Mouse (Mus musculus) olfactory bulb, adult 2 months (tissue): ENCODE data around the gene Slc13a2. TPM values are rescaled to one million over a fixed set of nuclear protein-coding genes. Genes with fewer than 3 reads are reported as not detected.

Source experiments
- H3K27ac ChIP-seq: fragments of 200-500 bp; 2 replicates; pipeline ENCODE4 v1.5.1; 2012; ENCODE audit warnings: low read depth, low read length; ENCODE audit not compliant: insufficient read depth
- H3K4me1 ChIP-seq: fragments of 200-500 bp; 2 replicates; pipeline ENCODE4 v1.6.1; 2012; ENCODE audit warnings: low read length; ENCODE audit not compliant: control insufficient read depth, insufficient read depth
- H3K4me3 ChIP-seq: fragments of 200-500 bp; 2 replicates; pipeline ENCODE4 v1.5.1; 2012; ENCODE audit warnings: mild to moderate bottlenecking, low read depth, low read length, moderate library complexity; ENCODE audit not compliant: insufficient read depth
- CTCF ChIP-seq: fragments of 200-500 bp; IDR thresholded peaks from 2 replicates; pipeline ENCODE4 v1.5.1; 2012; ENCODE audit warnings: low read depth, mild to moderate bottlenecking, low read length, moderate library complexity; ENCODE audit not compliant: insufficient read depth
- POLR2A ChIP-seq: fragments of 200-500 bp; IDR thresholded peaks from 2 replicates; pipeline ENCODE4 v1.6.1; 2012; ENCODE audit warnings: mild to moderate bottlenecking, low read depth, low read length, moderate library complexity; ENCODE audit not compliant: insufficient read depth
- WGBS: fragments of 180-500 bp; shearing (Covaris S2); methylation state at CpG from one replicate; pipeline ENCODE4 v1.1.7; 2018; 5-methylcytosine and 5-hydroxymethylcytosine counted together
- polyA plus RNA-seq: library from polyadenylated mRNA; stranded (reverse); fragments of >200 nt; gene quantifications from 2 replicates; pipeline ENCODE4 v1.2.4, GENCODE M21; 2012; ENCODE audit warnings: low replicate concordance; ENCODE audit not compliant: missing spikeins, insufficient read depth, insufficient read length

The Slc13a2 gene
- polyA plus RNA-seq, 1 experiment = not detected

GRCm38 (mm10) chr11:78382701-78383100 is 39.3 kb downstream of the Slc13a2 start:
- Histone ChIP-seq H3K4me3 (no peak overlapping the region), H3K27ac (no peak overlapping the region), H3K4me1 (peaks cover 6% of the 10 kb centered on the region; the same call in 1 of the 2 replicates)
- 39% methylated on average over 5 of the region's 5 CpGs for WGBS
- TF ChIP-seq CTCF = no peak
- TF ChIP-seq POLR2A = no peak

- 80% methylated on average over 7 of the region's 7 CpGs for WGBS
- Histone ChIP-seq H3K27ac (no peak overlapping the region), H3K4me1 (peaks cover 6% of the 10 kb centered on the region; the same call in 1 of the 2 replicates), H3K4me3 (no peak overlapping the region)
- TF ChIP-seq CTCF (no peak), POLR2A (no peak)
Measured at GRCm38 (mm10) chr11:78382286-78382685, 39.7 kb downstream of the Slc13a2 start.

DNA sequence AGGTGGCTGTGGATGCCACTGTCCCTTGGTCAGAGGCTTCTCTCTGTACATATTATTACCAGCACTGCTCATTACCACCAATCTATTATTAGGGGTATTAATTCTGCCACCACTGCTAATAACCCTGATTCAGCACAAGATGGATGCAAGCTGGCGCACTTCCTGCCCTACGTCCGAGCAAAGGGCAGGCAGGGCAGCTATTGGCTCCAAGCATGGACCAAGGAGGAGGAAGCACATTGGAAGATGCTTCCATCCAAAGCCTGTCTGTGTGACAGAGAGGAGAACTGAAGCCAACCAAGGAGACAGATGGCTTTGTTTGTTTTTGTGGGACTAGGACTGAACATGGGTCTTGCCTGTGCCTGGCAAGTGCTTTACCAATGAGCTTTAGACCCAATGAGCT is 41.0 kb downstream of the Slc13a2 start:
- no peak overlapping the region for H3K27ac ChIP-seq
- WGBS = 70% methylated on average over 3 of the region's 3 CpGs
- TF ChIP-seq CTCF (no peak), POLR2A (no peak)
- no peak overlapping the region for H3K4me3 ChIP-seq
- peaks cover 6% of the 10 kb centered on the region; the same call in 1 of the 2 replicates for H3K4me1 ChIP-seq

DNA sequence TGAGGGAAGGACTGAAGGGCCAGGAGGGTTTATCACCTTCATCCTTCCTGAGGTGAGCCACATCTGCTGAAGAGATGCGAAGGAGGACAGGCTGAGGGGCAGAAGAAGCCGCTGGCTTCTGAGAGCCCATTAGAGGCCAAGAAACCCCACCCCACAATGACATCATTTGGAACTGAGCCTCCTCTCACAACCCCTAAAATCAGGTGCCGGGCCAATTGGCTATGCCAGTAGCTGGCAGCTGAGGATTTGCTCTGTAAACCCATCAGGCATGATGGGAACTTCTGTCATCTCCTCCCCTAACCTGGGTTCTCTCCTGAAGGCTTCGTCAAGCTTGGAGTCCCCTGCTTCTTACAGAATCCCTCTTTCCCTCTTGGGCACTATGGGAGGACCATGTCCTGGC is 41.7 kb downstream of the Slc13a2 start:
- Histone ChIP-seq H3K27ac (no peak overlapping the region), H3K4me3 (no peak overlapping the region), H3K4me1 (peaks cover 6% of the 10 kb centered on the region; the same call in 1 of the 2 replicates)
- 64% methylated on average over 4 of the region's 4 CpGs for WGBS
- TF ChIP-seq POLR2A = no peak
- TF ChIP-seq CTCF = no peak

GRCm38 (mm10) chr11:78377549-78378159 is 44.4 kb downstream of the Slc13a2 start:
- no peak for TF ChIP-seq POLR2A
- no peak for TF ChIP-seq CTCF
- no peak overlapping the region for H3K27ac ChIP-seq
- H3K4me1 ChIP-seq = peaks cover 4% of the 10 kb centered on the region; the same call in 1 of the 2 replicates
- H3K4me3 ChIP-seq = no peak overlapping the region
- WGBS = 49% methylated on average over 12 of the region's 12 CpGs

DNA sequence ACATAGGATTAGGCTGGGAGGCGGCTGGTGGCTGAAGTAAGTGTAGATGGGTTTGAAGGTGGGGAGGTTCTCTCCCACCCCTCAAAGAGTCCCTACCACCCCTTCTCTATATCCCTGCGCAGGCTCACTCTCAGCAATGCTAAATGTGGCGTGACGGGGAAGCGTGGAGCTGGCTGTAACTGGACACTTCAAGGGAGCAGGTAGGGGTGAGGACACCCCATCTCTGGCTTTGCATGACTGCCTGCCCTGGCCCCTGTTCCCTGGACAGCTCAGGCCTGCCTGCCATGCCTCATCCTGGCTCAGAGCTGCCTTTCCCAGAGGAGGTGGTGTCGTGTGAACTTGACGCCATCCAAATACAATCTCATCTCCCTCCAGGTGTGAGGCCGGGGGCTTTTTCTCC is 47.9 kb downstream of the Slc13a2 start:
- TF ChIP-seq CTCF (no peak), POLR2A (no peak)
- WGBS = 95% methylated on average over 8 of the region's 8 CpGs
- Histone ChIP-seq H3K4me3 (no peak overlapping the region), H3K4me1 (no peaks in the 10 kb centered on the region), H3K27ac (no peak overlapping the region)

GRCm38 (mm10) chr11:78372610-78373009 is 49.4 kb downstream of the Slc13a2 start:
- WGBS = 78% methylated on average over 7 of the region's 7 CpGs
- no peaks in the 10 kb centered on the region for H3K4me1 ChIP-seq
- TF ChIP-seq POLR2A (no peak), CTCF (no peak)
- no peak overlapping the region for H3K4me3 ChIP-seq
- H3K27ac ChIP-seq = no peak overlapping the region

- no peak overlapping the region for H3K4me3 ChIP-seq
- 91% methylated on average over 3 of the region's 3 CpGs for WGBS
- no peak overlapping the region for H3K27ac ChIP-seq
Measured at GRCm38 (mm10) chr11:78372166-78372565, 49.9 kb downstream of the Slc13a2 start.

GRCm38 (mm10) chr11:78371711-78372110 is 50.3 kb downstream of the Slc13a2 start:
- TF ChIP-seq POLR2A (no peak), CTCF (no peak)
- no peak overlapping the region for H3K4me3 ChIP-seq
- 94% methylated on average over 11 of the region's 11 CpGs for WGBS
- H3K27ac ChIP-seq = no peak overlapping the region
- H3K4me1 ChIP-seq = no peaks in the 10 kb centered on the region

More at GRCm38 (mm10) chr11:78372166-78372565, 49.9 kb downstream of the Slc13a2 start:
- no peaks in the 10 kb centered on the region for H3K4me1 ChIP-seq
- TF ChIP-seq CTCF (no peak), POLR2A (no peak)
